Mouse (Mus musculus) liver, postnatal 0 days (tissue): ENCODE results near the gene Aurka. TPM values are rescaled to one million over a fixed set of nuclear protein-coding genes. Genes with fewer than 3 reads are reported as not detected.

Source experiments
- ATAC-seq: fragments of 200-750 bp; cut with Nextera tagmentation; 2 replicates; pipeline ENCODE4 v1.8.0; 2017; ENCODE audit warnings: mild to moderate bottlenecking, moderate library complexity
- DNase-seq: peaks from one replicate; pipeline ENCODE4 v3.0.0-alpha.2; 2016
- H3K27ac ChIP-seq: fragments of 300-500 bp; sonication (generic); 2 replicates; pipeline ENCODE4 v1.5.1; 2014; ENCODE audit warnings: antibody characterized with exemption, moderate library complexity, mild to moderate bottlenecking, low read depth
- H3K27me3 ChIP-seq: fragments of 300-500 bp; sonication (generic); 2 replicates; pipeline ENCODE4 v1.6.1; 2014; ENCODE audit warnings: low read length, control low read depth, mixed read lengths; ENCODE audit not compliant: insufficient read depth
- H3K36me3 ChIP-seq: fragments of 300-500 bp; sonication (generic); replicated peaks from 2 replicates; pipeline ENCODE4 v1.6.1; 2014; ENCODE audit warnings: mild to moderate bottlenecking, control low read depth, low read length, moderate library complexity, mixed read lengths; ENCODE audit not compliant: insufficient read depth
- H3K4me1 ChIP-seq: fragments of 300-500 bp; sonication (generic); 2 replicates; pipeline ENCODE4 v1.6.1; 2014; ENCODE audit warnings: antibody characterized with exemption, mild to moderate bottlenecking, control low read depth; ENCODE audit not compliant: insufficient read depth
- H3K4me2 ChIP-seq: fragments of 300-500 bp; sonication (generic); 2 replicates; pipeline ENCODE4 v1.6.1; 2014; ENCODE audit warnings: low read depth, mild to moderate bottlenecking, low read length, moderate library complexity, mixed read lengths
- H3K4me3 ChIP-seq: fragments of 300-500 bp; sonication (generic); 2 replicates; pipeline ENCODE4 v1.5.1; 2014; ENCODE audit warnings: low read depth, low read length
- H3K9ac ChIP-seq: fragments of 300-500 bp; sonication (generic); replicated peaks from 2 replicates; pipeline ENCODE4 v1.6.1; 2014; ENCODE audit warnings: mild to moderate bottlenecking, moderate library complexity
- H3K9me3 ChIP-seq: fragments of 300-500 bp; sonication (generic); 2 replicates; pipeline ENCODE4 v1.6.1; 2016; ENCODE audit warnings: mild to moderate bottlenecking, control low read depth, low read length, mixed read lengths
- CTCF ChIP-seq: sonication (generic); IDR thresholded peaks from 2 replicates; pipeline ENCODE4 v1.5.1; 2016; ENCODE audit warnings: antibody characterized with exemption, low read depth
- EP300 ChIP-seq: IDR thresholded peaks from 2 replicates; pipeline ENCODE4 v1.6.1; 2016; ENCODE audit warnings: antibody characterized with exemption, low read depth, mild to moderate bottlenecking
- WGBS: fragments of 180-500 bp; shearing (Covaris S2); extraction: QIAGEN DNeasy Blood & Tissue Kit; methylation state at CpG from one replicate; pipeline ENCODE4 v1.1.7; 2014; ENCODE audit not compliant: insufficient replicate concordance; 5-methylcytosine and 5-hydroxymethylcytosine counted together
- polyA plus RNA-seq: library from polyadenylated mRNA; unstranded; fragments of >200 nt; fragmentation: Nextera tagmentation; extraction: Ambion mirVana; gene quantifications from 2 replicates; pipeline ENCODE4 v1.2.1, GENCODE M21; 2015

The Aurka gene
- polyA plus RNA-seq, 1 experiment from 2014 or later = 45.4 TPM

GRCm38 (mm10) chr2:172401116-172401825, 30.9 kb upstream of the Aurka start:
- H3K9ac ChIP-seq = no peak overlapping the region
- peak; percentile 64 for DNase-seq
- ATAC-seq = peak; percentile 80
- no peak for TF ChIP-seq CTCF
- TF ChIP-seq EP300 = no peak
- H3K27ac ChIP-seq = peak overlapping the region; percentile 90
- H3K36me3 ChIP-seq = no peaks in the 10 kb centered on the region
- H3K4me1 ChIP-seq = peaks cover 19% of the 10 kb centered on the region
- WGBS = 28% methylated on average over 13 of the region's 13 CpGs
- H3K4me3 ChIP-seq = no peak overlapping the region
- H3K27me3 ChIP-seq = no peaks in the 10 kb centered on the region
- no peak overlapping the region for H3K4me2 ChIP-seq
- H3K9me3 ChIP-seq = no peaks in the 10 kb centered on the region

DNA sequence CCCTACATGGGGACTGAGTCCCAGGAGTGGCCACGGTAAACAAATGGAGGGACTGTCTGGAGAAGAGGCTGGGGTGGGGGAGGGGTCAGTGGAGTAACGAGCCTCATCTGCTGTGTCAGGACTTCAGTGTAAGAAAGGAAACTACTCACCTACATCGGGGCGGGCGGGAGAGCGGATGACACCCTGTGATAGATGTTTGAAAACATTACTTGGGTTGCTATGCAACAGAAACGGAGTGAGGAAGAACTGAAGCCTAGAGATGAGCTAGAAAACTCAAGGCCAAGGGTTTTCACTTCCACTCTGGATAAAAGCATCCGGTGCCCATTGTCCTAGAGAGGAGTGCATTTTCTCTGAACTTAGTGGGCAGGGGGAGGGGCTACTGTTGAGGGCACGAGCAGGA, 29.6 kb upstream of the Aurka start:
- no peaks in the 10 kb centered on the region for H3K27me3 ChIP-seq
- H3K9me3 ChIP-seq = no peaks in the 10 kb centered on the region
- no peak overlapping the region for H3K4me2 ChIP-seq
- H3K27ac ChIP-seq = peak overlapping the region; percentile 40; the same call in 1 of the 2 replicates
- no peak overlapping the region for H3K4me3 ChIP-seq
- 37% methylated on average over 9 of the region's 9 CpGs for WGBS
- no peak overlapping the region for H3K9ac ChIP-seq
- TF ChIP-seq EP300 = no peak
- no peak for TF ChIP-seq CTCF
- H3K4me1 ChIP-seq = peaks cover 18% of the 10 kb centered on the region
- DNase-seq (peak; percentile 34), ATAC-seq (peak; percentile 47)
- H3K36me3 ChIP-seq = no peaks in the 10 kb centered on the region

GRCm38 (mm10) chr2:172395961-172396360, 25.6 kb upstream of the Aurka start:
- Histone ChIP-seq H3K4me2 (no peak overlapping the region), H3K4me3 (no peak overlapping the region), H3K27ac (no peak overlapping the region), H3K9ac (no peak overlapping the region), H3K36me3 (no peaks in the 10 kb centered on the region), H3K9me3 (no peaks in the 10 kb centered on the region), H3K4me1 (peaks cover 19% of the 10 kb centered on the region), H3K27me3 (no peaks in the 10 kb centered on the region)
- 64% methylated on average over 9 of the region's 9 CpGs for WGBS
- DNase-seq (peak; percentile 29), ATAC-seq (no peak)
- TF ChIP-seq CTCF (no peak), EP300 (no peak)

DNA sequence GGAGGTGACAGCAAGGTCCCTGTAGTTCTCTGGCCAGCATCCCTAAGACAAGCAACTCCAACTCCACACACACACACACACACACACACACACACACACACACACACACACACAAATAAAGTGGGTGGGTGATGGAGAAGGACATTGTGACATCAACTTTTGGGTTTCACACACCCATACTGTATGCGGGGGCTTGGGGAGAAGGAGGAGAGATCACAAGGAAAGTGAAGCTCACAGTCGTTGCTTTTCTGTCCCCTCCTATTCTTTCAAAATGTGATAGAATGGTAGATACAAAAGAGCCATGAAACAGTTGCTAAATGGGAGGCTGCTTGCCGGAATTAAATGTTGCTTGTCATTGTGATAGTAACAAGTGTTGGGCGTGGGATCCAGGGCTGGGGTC, 24.3 kb upstream of the Aurka start:
- peaks cover 14% of the 10 kb centered on the region for H3K4me1 ChIP-seq

GRCm38 (mm10) chr2:172394052-172394392, 23.7 kb upstream of the Aurka start:
- 48% methylated on average over 2 of the region's 2 CpGs for WGBS
- no peak for DNase-seq
- Histone ChIP-seq H3K4me1 (peaks cover 14% of the 10 kb centered on the region), H3K4me3 (peak overlapping the region; percentile 32), H3K27ac (no peak overlapping the region), H3K9me3 (no peaks in the 10 kb centered on the region), H3K9ac (no peak overlapping the region), H3K4me2 (peak overlapping the region; percentile 59), H3K36me3 (no peaks in the 10 kb centered on the region), H3K27me3 (no peaks in the 10 kb centered on the region)
- no peak for ATAC-seq
- no peak for TF ChIP-seq EP300
- no peak for TF ChIP-seq CTCF

More for the DNA sequence above, 24.3 kb upstream of the Aurka start:
- no peak for ATAC-seq
- H3K27ac ChIP-seq = no peak overlapping the region
- no peak overlapping the region for H3K9ac ChIP-seq
- H3K36me3 ChIP-seq = no peaks in the 10 kb centered on the region
- no peak for DNase-seq
- WGBS = 75% methylated on average over 4 of the region's 4 CpGs
- no peak for TF ChIP-seq EP300
- TF ChIP-seq CTCF = no peak
- no peak overlapping the region for H3K4me3 ChIP-seq
- H3K27me3 ChIP-seq = no peaks in the 10 kb centered on the region
- H3K9me3 ChIP-seq = no peaks in the 10 kb centered on the region
- no peak overlapping the region for H3K4me2 ChIP-seq

DNA sequence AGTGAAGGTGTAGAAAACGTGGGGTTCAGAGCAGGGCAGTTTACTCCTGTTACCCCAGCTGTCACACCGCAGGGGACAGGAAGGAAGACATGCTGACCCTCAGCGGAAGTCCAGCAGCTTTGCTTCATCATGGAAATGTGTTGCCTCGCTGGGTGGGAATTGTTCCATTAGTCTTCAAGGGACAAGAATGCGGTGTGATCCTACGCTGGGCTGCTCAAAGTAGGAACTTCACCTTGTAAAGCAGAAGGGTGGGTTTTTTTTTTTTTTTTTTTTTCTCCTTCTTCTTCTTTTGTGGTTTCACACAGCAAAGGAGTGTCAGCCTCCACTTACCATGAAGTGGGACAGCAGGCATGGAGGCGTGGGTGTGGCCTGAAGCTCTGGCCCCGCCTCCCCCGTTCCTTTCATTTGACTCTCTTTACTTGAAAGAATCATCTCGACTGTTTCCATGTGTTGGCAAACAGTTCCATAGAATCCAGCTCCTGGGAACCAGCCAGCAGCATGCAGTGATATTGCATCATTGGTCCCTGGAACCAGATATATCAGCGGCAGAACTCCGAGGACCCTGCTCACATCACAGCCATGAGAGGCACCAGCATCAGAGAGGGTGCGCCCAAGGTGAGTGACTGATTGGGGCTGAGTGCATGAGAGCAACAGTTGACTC, 23.2 kb upstream of the Aurka start, which contains the start of gene Cass4:
Gene Cass4 (plus strand): TSS at position 404 of the 661 bp plus-strand sequence.
- peak; percentile 63 for DNase-seq

More for the DNA sequence above, 23.2 kb upstream of the Aurka start, which contains the start of gene Cass4:
- H3K4me2 ChIP-seq = peak within 1 kb of the TSS; percentile 59
- H3K9me3 ChIP-seq = no peaks in the 10 kb centered on the region
- H3K36me3 ChIP-seq = no peaks in the 10 kb centered on the region
- H3K4me3 ChIP-seq = peak within 1 kb of the TSS; percentile 32
- H3K27ac ChIP-seq = 0 out of 2 replicates have a peak within 1 kb of the TSS, but pooled peaks have one; percentile 1
- WGBS = 12% methylated on average over 13 of the region's 13 CpGs
- no peak for TF ChIP-seq CTCF
- ATAC-seq = peak; percentile 52
- no peaks in the 10 kb centered on the region for H3K27me3 ChIP-seq
- H3K4me1 ChIP-seq = peaks cover 14% of the 10 kb centered on the region
- no peak within 1 kb of the TSS for H3K9ac ChIP-seq
